Mouse (Mus musculus) midbrain, embryonic 11.5 days (tissue): ENCODE results near the gene Polr2e. TPM values are rescaled to one million over a fixed set of nuclear protein-coding genes. Genes with fewer than 3 reads are reported as not detected.

Experiments
- ATAC-seq: fragments of 200-750 bp; cut with Nextera tagmentation; 2 replicates; pipeline ENCODE4 v1.8.0; 2017; ENCODE audit warnings: moderate TSS enrichment, moderate library complexity; ENCODE audit not compliant: low FRiP score
- DNase-seq: peaks from one replicate; pipeline ENCODE4 v3.0.0; 2015; ENCODE audit warnings: low spot score; ENCODE audit errors: missing footprints
- H3K27ac ChIP-seq: fragments of 300-500 bp; sonication (generic); 2 replicates; pipeline ENCODE4 v1.5.1; 2014; ENCODE audit warnings: low read depth, low read length
- H3K27me3 ChIP-seq: fragments of 300-500 bp; sonication (generic); 2 replicates; pipeline ENCODE4 v1.6.1; 2014; ENCODE audit warnings: mild to moderate bottlenecking, low read length, moderate library complexity, mixed read lengths; ENCODE audit not compliant: control insufficient read depth, insufficient read depth
- H3K36me3 ChIP-seq: fragments of 300-500 bp; sonication (generic); 2 replicates; pipeline ENCODE4 v1.6.1; 2014; ENCODE audit warnings: mild to moderate bottlenecking, low read length, moderate library complexity, mixed read lengths; ENCODE audit not compliant: control insufficient read depth, insufficient read depth
- H3K4me1 ChIP-seq: fragments of 300-500 bp; sonication (generic); 2 replicates; pipeline ENCODE4 v1.6.1; 2014; ENCODE audit warnings: low read length; ENCODE audit not compliant: control insufficient read depth, insufficient read depth
- H3K4me2 ChIP-seq: fragments of 300-500 bp; sonication (generic); 2 replicates; pipeline ENCODE4 v1.6.1; 2014; ENCODE audit warnings: mild to moderate bottlenecking, moderate library complexity
- H3K4me3 ChIP-seq: fragments of 300-500 bp; sonication (generic); 2 replicates; pipeline ENCODE4 v1.5.1; 2014; ENCODE audit warnings: low read depth, low read length
- H3K9ac ChIP-seq: fragments of 300-500 bp; sonication (generic); 2 replicates; pipeline ENCODE4 v1.6.1; 2014; ENCODE audit warnings: low read length
- H3K9me3 ChIP-seq: fragments of 300-500 bp; sonication (generic); 2 replicates; pipeline ENCODE4 v1.6.1; 2016; ENCODE audit warnings: low read length; ENCODE audit not compliant: control insufficient read depth
- WGBS: fragments of 180-500 bp; shearing (Covaris S2); extraction: QIAGEN DNeasy Blood & Tissue Kit; methylation state at CpG from one replicate; pipeline ENCODE4 v1.1.7; 2014; 5-methylcytosine and 5-hydroxymethylcytosine counted together
- polyA plus RNA-seq: library from polyadenylated mRNA; unstranded; fragments of >200 nt; fragmentation: Nextera tagmentation; extraction: Ambion mirVana; gene quantifications from 2 replicates; pipeline ENCODE4 v1.2.1, GENCODE M21; 2014

The Polr2e gene
- polyA plus RNA-seq, 1 experiment from 2014 or later = 225 TPM

GRCm38 (mm10) chr10:80003374-80004232 lies 36.0 kb downstream of the Polr2e start:
- peaks cover 10% of the 10 kb centered on the region for H3K27me3 ChIP-seq
- H3K4me3 ChIP-seq = no peak overlapping the region
- H3K9ac ChIP-seq = no peak overlapping the region
- ATAC-seq (no peak), DNase-seq (no peak)
- no peaks in the 10 kb centered on the region for H3K4me1 ChIP-seq
- no peaks in the 10 kb centered on the region for H3K9me3 ChIP-seq
- no peaks in the 10 kb centered on the region for H3K36me3 ChIP-seq
- no peak overlapping the region for H3K27ac ChIP-seq
- 55% methylated on average over 9 of the region's 9 CpGs for WGBS
- H3K4me2 ChIP-seq = no peak overlapping the region

GRCm38 (mm10) chr10:80002829-80003228 lies 36.8 kb downstream of the Polr2e start:
- no peak for DNase-seq
- no peaks in the 10 kb centered on the region for H3K9me3 ChIP-seq
- H3K36me3 ChIP-seq = no peaks in the 10 kb centered on the region
- H3K9ac ChIP-seq = no peak overlapping the region
- H3K4me2 ChIP-seq = no peak overlapping the region
- no peak for ATAC-seq
- no peak overlapping the region for H3K4me3 ChIP-seq
- peaks cover 3% of the 10 kb centered on the region for H3K4me1 ChIP-seq
- H3K27ac ChIP-seq = no peak overlapping the region
- 22% methylated on average over 21 of the region's 21 CpGs for WGBS
- H3K27me3 ChIP-seq = peaks cover 13% of the 10 kb centered on the region

- H3K27me3 ChIP-seq = peaks cover 13% of the 10 kb centered on the region
- ATAC-seq = no peak
- H3K4me3 ChIP-seq = no peak overlapping the region
- H3K4me2 ChIP-seq = no peak overlapping the region
- DNase-seq = no peak
- WGBS = 73% methylated on average over 9 of the region's 9 CpGs
- H3K9me3 ChIP-seq = no peaks in the 10 kb centered on the region
- H3K36me3 ChIP-seq = no peaks in the 10 kb centered on the region
- no peak overlapping the region for H3K9ac ChIP-seq
- peaks cover 8% of the 10 kb centered on the region for H3K4me1 ChIP-seq
- H3K27ac ChIP-seq = no peak overlapping the region
These were observed 37.6 kb downstream of the Polr2e start for GRCm38 (mm10) chr10:80001945-80002344.

- 6% methylated on average over 15 of the region's 15 CpGs for WGBS
- no peak overlapping the region for H3K27ac ChIP-seq
- H3K4me1 ChIP-seq = peaks cover 11% of the 10 kb centered on the region
- peak overlapping the region; percentile 51 for H3K4me2 ChIP-seq
- H3K36me3 ChIP-seq = no peaks in the 10 kb centered on the region
- peak; percentile 25; the same call in 1 of the 2 replicates for ATAC-seq
- peak overlapping the region; percentile 34 for H3K4me3 ChIP-seq
- DNase-seq = no peak
- H3K27me3 ChIP-seq = peaks cover 8% of the 10 kb centered on the region
- H3K9ac ChIP-seq = peak overlapping the region; percentile 58
- H3K9me3 ChIP-seq = no peaks in the 10 kb centered on the region
These were observed 41.8 kb downstream of the Polr2e start for GRCm38 (mm10) chr10:79997819-79998218.

GRCm38 (mm10) chr10:79997034-79997760 lies 42.4 kb downstream of the Polr2e start:
- peak overlapping the region; percentile 34 for H3K4me3 ChIP-seq
- H3K9me3 ChIP-seq = no peaks in the 10 kb centered on the region
- H3K9ac ChIP-seq = peak overlapping the region; percentile 58
- DNase-seq (peak; percentile 98), ATAC-seq (peak; percentile 85)
- peak overlapping the region; percentile 51 for H3K4me2 ChIP-seq
- H3K27ac ChIP-seq = no peak overlapping the region
- no peaks in the 10 kb centered on the region for H3K36me3 ChIP-seq
- peaks cover 5% of the 10 kb centered on the region for H3K27me3 ChIP-seq
- H3K4me1 ChIP-seq = peaks cover 11% of the 10 kb centered on the region
- under 1% methylated on average over 35 of the region's 35 CpGs for WGBS

- Histone ChIP-seq H3K4me3 (peak within 1 kb of the TSS; percentile 34), H3K9ac (peak within 1 kb of the TSS; percentile 58), H3K4me2 (peak within 1 kb of the TSS; percentile 51), H3K9me3 (peaks cover 5% of the 10 kb centered on the region; the same call in 1 of the 2 replicates), H3K27me3 (peaks cover 5% of the 10 kb centered on the region), H3K36me3 (no peaks in the 10 kb centered on the region), H3K4me1 (peaks cover 11% of the 10 kb centered on the region), H3K27ac (no peak within 1 kb of the TSS)
- DNase-seq (peak; percentile 100), ATAC-seq (peak; percentile 89)
- under 1% methylated on average over 34 of the region's 34 CpGs for WGBS
These were observed 43.1 kb downstream of the Polr2e start, which contains the start of gene Abca7 for GRCm38 (mm10) chr10:79996272-79997033. Gene Abca7 (plus strand): TSS chr10:79996494.

GRCm38 (mm10) chr10:79995636-79996035 lies 44.0 kb downstream of the Polr2e start:
- Histone ChIP-seq H3K9ac (no peak overlapping the region), H3K27ac (no peak overlapping the region), H3K9me3 (peaks cover 5% of the 10 kb centered on the region; the same call in 1 of the 2 replicates), H3K4me3 (no peak overlapping the region), H3K36me3 (no peaks in the 10 kb centered on the region), H3K4me2 (no peak overlapping the region), H3K4me1 (peaks cover 11% of the 10 kb centered on the region), H3K27me3 (peaks cover 5% of the 10 kb centered on the region)
- no peak for ATAC-seq
- no peak for DNase-seq
- 95% methylated on average over 1 of the region's 1 CpGs for WGBS

- ATAC-seq (no peak), DNase-seq (no peak)
- Histone ChIP-seq H3K27me3 (peaks cover 12% of the 10 kb centered on the region), H3K4me1 (peaks cover 16% of the 10 kb centered on the region), H3K36me3 (no peaks in the 10 kb centered on the region), H3K4me2 (no peak overlapping the region), H3K27ac (no peak overlapping the region), H3K9ac (no peak overlapping the region), H3K4me3 (no peak overlapping the region), H3K9me3 (peaks cover 5% of the 10 kb centered on the region; the same call in 1 of the 2 replicates)
- 92% methylated on average over 16 of the region's 16 CpGs for WGBS
These were observed 45.0 kb downstream of the Polr2e start for GRCm38 (mm10) chr10:79994397-79995115.
